Mouse (Mus musculus): Measurements from ENCODE around the gene Rnf5.
A peak's percentile ranks its signal among the peaks of the same experiment; 100 is the strongest.

Gene Rnf5

GRCm38 (mm10) chr17:34604061-34604508 lies 595 bp upstream of the Rnf5 start, which contains the start of gene Agpat1:
Agpat1 (plus strand) TSS chr17:34604262.
- peaks cover 6% of the 10 kb centered on the region; the same call in 1 of the 2 replicates for H3K36me3 ChIP-seq (ENCODE audit: control insufficient read depth, insufficient read depth, low read length, poor library complexity, severe bottlenecking)
- peak; percentile 99 for DNase-seq (ENCODE audit: low read depth, low spot score)
- H3K27me3 ChIP-seq (ENCODE audit: control insufficient read depth, insufficient read depth, low read length, poor library complexity, severe bottlenecking), result no peaks in the 10 kb centered on the region

DNA sequence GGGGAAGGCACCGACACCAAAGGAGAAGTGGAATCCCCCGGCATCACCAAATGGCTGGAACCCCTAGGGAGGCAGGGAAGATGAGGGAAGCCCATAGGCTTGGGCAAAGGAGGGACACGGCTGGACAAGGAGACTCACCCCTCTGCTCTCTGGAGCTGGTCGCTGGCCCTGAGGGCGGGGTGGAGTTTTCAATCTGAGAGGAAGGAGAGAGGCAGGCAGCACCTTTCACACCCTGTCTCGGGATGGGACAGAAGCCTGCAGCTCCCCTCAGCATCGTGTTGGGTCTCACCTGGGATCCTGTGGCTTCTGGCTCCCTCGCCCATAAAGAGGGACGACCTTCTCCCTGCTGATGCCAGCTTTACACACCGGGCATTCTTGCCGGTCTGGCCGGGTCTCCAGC lies 1.7 kb downstream of the Rnf5 start:
- H3K27me3 ChIP-seq (ENCODE audit: control insufficient read depth, insufficient read depth, low read length, poor library complexity, severe bottlenecking), result no peaks in the 10 kb centered on the region
- peaks cover 6% of the 10 kb centered on the region; the same call in 1 of the 2 replicates for H3K36me3 ChIP-seq (ENCODE audit: control insufficient read depth, insufficient read depth, low read length, poor library complexity, severe bottlenecking)
- DNase-seq (ENCODE audit: low read depth, low spot score), result no peak

GRCm38 (mm10) chr17:34599891-34600290 lies 3.6 kb downstream of the Rnf5 start:
- H3K36me3 ChIP-seq (ENCODE audit: control insufficient read depth, insufficient read depth, low read length, poor library complexity, severe bottlenecking), result peaks cover 9% of the 10 kb centered on the region; the same call in 1 of the 2 replicates
- no peaks in the 10 kb centered on the region for H3K27me3 ChIP-seq (ENCODE audit: control insufficient read depth, insufficient read depth, low read length, poor library complexity, severe bottlenecking)
- DNase-seq (ENCODE audit: low read depth, low spot score), result no peak

DNA sequence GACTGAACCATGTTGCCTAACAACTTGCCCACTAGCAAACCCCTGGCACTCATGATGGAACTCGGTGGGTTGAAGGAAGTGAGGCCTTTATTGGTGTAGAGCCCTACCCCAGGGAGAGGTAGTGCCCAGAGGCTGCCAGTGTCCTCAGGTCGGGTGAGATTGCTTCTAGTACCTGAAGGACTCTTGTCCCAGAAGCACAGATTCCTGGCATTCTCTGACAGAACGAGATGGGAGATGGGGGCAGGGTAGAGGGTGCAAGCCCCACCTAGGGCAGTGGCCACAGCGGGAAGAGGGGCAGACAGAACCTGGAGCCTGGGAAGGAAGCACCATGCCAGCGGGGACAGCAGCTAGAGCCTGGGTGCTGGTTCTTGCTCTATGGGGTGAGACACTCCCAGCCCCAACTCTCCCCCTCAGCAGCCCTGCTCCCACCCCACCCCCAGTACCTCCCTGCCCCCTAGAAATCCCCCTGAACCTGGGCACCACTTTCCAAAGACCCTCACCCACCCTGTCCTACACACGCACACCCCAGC lies 5.9 kb downstream of the Rnf5 start, which contains the start of gene Ager:
Gene Ager, plus strand, starts transcription at position 297 of the 530 bp plus-strand sequence.
- no peak for DNase-seq (ENCODE audit: low read depth, low spot score)
- H3K36me3 ChIP-seq (ENCODE audit: control insufficient read depth, insufficient read depth, low read length, poor library complexity, severe bottlenecking), result peaks cover 13% of the 10 kb centered on the region; the same call in 1 of the 2 replicates

DNA sequence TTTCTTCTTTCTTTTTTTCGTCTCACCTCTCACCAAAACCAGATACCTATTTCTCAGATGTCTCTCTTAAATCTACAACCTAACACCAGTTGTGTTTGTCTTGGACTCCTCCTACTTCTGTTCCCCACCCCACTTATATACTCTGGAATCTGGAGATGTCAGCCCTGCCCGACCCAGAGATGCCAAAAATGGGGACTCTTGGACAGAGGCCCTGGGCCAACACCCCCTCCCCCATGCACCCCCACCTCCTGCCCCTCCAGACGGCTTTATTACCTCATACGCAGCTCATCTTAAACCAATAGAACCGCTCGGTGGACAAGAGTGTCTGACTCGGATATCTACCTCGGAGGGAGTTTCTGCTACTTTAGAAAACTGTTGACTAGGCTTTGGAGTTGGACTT lies 7.4 kb downstream of the Rnf5 start:
- H3K27me3 ChIP-seq (ENCODE audit: control insufficient read depth, insufficient read depth, low read length, poor library complexity, severe bottlenecking), result 0 out of 2 replicates have a peak, but pooled peaks cover 2% of the 10 kb centered on the region
- DNase-seq (ENCODE audit: low read depth, low spot score), result no peak
- peaks cover 13% of the 10 kb centered on the region for H3K36me3 ChIP-seq (ENCODE audit: control insufficient read depth, insufficient read depth, low read length, poor library complexity, severe bottlenecking)

More for the DNA sequence above, 5.9 kb downstream of the Rnf5 start, which contains the start of gene Ager:
- H3K27me3 ChIP-seq (ENCODE audit: control insufficient read depth, insufficient read depth, low read length, poor library complexity, severe bottlenecking), result no peaks in the 10 kb centered on the region

GRCm38 (mm10) chr17:34593752-34594525 lies 9.6 kb downstream of the Rnf5 start:
- no peak for DNase-seq (ENCODE audit: low read depth, low spot score)
- peaks cover 8% of the 10 kb centered on the region for H3K36me3 ChIP-seq (ENCODE audit: control insufficient read depth, insufficient read depth, low read length, poor library complexity, severe bottlenecking)
- 0 out of 2 replicates have a peak, but pooled peaks cover 2% of the 10 kb centered on the region for H3K27me3 ChIP-seq (ENCODE audit: control insufficient read depth, insufficient read depth, low read length, poor library complexity, severe bottlenecking)

DNA sequence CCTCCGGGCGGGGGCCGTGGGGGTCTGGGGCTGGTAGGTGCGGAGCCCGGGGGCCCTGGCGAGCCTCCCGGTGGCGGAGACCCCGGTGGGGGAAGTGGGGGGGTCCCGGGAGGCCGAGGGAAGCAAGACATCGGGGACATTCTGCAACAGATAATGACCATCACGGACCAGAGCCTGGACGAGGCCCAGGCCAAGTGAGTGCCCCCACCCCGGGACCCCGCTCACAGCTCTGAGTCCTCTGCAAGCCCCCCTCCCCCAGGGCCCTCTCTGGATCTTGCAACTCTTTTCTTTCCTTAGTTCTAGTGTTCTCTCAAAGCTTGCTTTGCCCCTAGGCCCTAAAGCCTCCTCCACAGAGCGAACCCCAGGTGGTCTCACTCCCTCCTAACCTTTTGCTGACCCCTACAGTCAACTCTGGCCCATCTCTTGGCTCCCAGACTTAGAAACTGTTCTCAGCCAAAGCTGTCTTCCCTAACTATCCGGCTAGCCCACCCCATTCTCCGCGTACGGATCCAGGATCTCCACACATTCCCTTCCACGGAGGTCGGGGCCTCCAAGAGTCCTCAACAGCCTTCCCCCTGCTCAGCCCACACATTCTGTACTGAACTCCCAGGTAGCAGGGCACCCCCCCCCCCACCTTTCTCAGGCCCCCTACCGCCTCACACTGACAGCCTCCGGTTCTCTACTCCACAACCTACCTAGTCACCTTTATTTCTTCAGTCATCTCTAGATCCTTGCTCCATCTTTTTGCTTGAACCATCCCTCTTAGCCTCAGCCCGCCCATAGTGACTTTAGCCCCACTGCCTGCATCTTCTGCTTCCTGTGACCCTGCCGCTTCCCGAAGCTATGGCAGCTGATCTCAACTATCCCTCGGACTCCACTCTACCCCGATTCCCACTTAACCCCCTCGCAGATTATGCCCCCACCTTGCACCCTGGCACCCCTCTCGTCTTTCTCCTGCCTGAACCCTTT lies 10.6 kb downstream of the Rnf5 start:
- no peak for DNase-seq (ENCODE audit: low read depth, low spot score)

DNA sequence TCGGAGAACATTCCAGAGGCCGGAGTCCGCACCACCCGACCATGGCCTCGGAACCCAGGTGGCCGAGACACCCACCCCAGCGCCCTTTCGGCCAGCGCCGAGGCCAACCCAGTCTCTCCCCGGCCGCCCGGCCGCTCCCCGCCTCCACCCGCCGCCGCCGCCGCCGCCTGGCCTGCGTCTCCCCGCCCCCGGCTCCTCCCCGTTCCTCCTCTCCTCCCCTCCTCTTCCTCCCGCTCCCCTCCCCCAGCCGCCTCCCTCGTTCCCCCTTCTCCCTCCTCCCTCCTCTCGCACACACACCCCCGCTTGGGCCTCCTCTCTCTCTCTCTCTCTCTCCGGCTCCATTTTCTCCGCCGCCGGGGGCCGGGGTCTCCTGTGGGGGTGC lies 11.5 kb downstream of the Rnf5 start:
- Histone ChIP-seq H3K36me3 (ENCODE audit: control insufficient read depth, insufficient read depth, low read length, poor library complexity, severe bottlenecking) (peaks cover 8% of the 10 kb centered on the region), H3K27me3 (ENCODE audit: control insufficient read depth, insufficient read depth, low read length, poor library complexity, severe bottlenecking) (0 out of 2 replicates have a peak, but pooled peaks cover 2% of the 10 kb centered on the region)
- DNase-seq (ENCODE audit: low read depth, low spot score), result peak; percentile 85

More for the DNA sequence above, 10.6 kb downstream of the Rnf5 start:
- Histone ChIP-seq H3K27me3 (ENCODE audit: control insufficient read depth, insufficient read depth, low read length, poor library complexity, severe bottlenecking) (0 out of 2 replicates have a peak, but pooled peaks cover 2% of the 10 kb centered on the region), H3K36me3 (ENCODE audit: control insufficient read depth, insufficient read depth, low read length, poor library complexity, severe bottlenecking) (peaks cover 8% of the 10 kb centered on the region)

DNA sequence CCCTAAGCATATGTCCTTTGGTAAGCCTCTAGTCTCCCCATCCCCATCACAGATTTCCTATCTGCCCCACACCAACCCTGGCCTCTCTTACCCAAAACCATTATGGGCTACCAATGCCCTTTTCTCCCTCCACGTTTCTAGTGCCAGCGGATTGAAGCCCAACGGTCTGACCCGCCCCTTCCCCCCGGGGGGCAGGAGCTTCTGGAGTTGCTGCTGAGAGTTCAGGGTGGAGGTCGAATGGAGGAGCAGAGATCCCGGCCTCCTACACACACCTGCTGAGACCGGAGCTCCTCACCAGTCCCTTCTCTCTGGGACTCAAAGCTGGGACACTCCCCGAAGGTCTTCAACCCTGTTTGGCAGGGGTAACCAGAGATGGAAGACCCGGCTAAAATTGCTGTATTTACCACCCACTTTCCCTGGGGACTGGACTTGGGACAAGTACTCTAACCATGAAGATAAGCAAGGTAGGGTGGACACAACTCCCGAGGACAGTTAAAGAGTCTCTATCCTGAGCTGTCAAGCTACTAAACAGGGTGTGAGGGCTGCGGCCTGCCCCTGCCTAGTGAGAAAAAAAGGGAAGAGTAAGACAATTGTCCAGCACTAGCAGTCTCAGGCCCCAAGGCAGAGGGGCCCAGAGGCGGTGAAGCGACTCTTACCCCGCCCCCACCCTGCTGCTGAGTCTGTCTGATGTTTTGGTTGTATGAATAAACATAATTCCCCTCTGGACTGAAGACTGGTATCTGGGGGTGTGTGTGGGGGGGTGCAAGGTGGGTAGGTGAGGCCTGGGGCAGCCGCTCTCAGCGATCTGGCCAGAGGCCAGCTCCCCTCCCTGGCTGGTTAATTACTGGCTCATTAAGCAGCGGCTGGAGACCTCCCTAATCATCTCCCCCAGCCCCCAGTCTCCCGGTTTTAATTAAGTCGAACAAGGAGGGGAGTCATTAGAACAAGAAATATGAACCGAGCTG lies 12.2 kb downstream of the Rnf5 start, which contains the start of gene Pbx2:
Gene Pbx2, plus strand, starts transcription at position 238 of the 965 bp plus-strand sequence.
- peaks cover 8% of the 10 kb centered on the region for H3K36me3 ChIP-seq (ENCODE audit: control insufficient read depth, insufficient read depth, low read length, poor library complexity, severe bottlenecking)
- DNase-seq (ENCODE audit: low read depth, low spot score), result peak; percentile 39
- 0 out of 2 replicates have a peak, but pooled peaks cover 2% of the 10 kb centered on the region for H3K27me3 ChIP-seq (ENCODE audit: control insufficient read depth, insufficient read depth, low read length, poor library complexity, severe bottlenecking)

DNA sequence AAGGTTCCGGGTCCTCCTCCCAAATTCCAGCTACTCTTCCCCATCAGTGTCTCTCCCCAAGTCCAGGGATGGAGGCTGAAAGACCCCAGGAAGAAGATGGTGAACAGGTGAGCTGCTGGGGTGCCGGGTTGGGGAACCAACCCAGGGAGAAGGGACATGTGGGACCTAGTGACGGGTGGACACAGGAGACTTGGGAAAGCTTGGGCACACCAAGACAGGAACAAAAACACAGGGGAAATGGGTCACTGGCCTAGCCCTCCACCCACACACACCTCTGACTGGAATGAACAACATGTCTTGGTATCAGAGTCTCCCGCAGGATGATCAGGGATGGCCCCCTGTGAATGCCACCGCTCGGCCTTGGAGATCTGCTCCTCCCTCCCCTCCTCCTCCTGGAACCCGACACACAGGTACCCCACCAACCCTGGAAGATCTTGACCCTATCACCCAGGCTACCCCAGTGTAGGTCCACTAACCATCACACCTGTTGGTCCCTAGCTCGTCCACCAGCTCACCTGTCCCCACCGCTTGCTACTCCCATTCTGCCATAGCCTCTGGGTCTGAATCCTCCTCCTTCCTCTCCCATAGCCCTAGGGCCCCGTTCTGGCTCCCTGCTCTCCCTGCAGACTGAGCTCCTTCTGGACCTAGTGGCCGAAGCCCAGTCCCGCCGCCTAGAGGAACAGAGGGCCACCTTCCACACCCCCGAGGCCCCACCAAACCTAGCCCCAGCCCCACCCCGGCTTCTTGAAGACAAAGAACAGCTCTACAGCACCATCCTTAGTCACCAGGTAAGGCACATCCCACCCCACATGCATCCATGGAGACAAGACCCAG lies 13.1 kb downstream of the Rnf5 start:
- no peak for DNase-seq (ENCODE audit: low read depth, low spot score)
- H3K27me3 ChIP-seq (ENCODE audit: control insufficient read depth, insufficient read depth, low read length, poor library complexity, severe bottlenecking), result 0 out of 2 replicates have a peak, but pooled peaks cover 2% of the 10 kb centered on the region
- peaks cover 5% of the 10 kb centered on the region for H3K36me3 ChIP-seq (ENCODE audit: control insufficient read depth, insufficient read depth, low read length, poor library complexity, severe bottlenecking)

DNA sequence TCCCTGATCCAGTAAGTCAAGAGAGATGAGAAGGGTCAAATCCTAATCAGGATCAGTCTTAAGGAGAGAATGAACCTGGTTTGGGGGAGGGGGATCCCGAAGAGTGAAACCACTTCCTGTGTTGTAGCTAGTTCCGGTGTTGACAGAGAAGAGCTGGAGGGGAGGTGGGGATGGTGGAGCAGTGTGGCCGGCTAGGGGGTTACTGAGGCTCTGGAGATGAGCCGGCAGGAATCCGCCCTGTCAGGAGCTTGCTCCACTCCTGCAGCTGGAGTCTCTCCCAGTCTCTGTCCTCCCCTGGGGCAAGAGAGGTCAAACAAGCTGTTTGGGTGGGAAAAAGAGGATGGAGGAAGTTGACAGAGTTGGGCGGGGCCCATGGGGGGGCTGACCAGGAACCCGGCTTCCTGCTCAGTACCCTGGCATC lies 13.8 kb downstream of the Rnf5 start, which contains the start of gene Gpsm3:
Gene Gpsm3, plus strand, starts transcription at position 126 of the 421 bp plus-strand sequence.
- peaks cover 4% of the 10 kb centered on the region for H3K36me3 ChIP-seq (ENCODE audit: control insufficient read depth, insufficient read depth, low read length, poor library complexity, severe bottlenecking)
- peak; percentile 58 for DNase-seq (ENCODE audit: low read depth, low spot score)
- 0 out of 2 replicates have a peak, but pooled peaks cover 2% of the 10 kb centered on the region for H3K27me3 ChIP-seq (ENCODE audit: control insufficient read depth, insufficient read depth, low read length, poor library complexity, severe bottlenecking)

DNA sequence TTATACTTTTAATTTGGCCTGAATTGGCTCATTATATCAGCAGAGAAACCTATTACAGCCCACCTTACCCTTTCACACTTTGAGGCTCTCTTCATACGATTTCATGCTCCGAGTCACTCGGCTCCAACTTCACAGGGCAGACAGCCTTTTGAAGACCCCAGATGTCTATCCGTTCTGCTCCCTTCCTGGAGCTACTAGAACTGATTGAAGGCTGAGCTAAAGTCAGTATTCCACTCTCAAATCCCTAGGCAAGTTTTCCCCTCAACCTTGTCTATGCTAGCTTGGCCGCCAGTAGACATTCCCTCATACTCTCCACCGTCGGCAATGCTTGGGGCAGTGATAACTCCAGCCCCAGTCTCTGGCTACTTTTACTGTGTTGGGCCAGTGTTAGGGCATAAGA lies 14.3 kb downstream of the Rnf5 start:
- 0 out of 2 replicates have a peak, but pooled peaks cover 2% of the 10 kb centered on the region for H3K27me3 ChIP-seq (ENCODE audit: control insufficient read depth, insufficient read depth, low read length, poor library complexity, severe bottlenecking)
- DNase-seq (ENCODE audit: low read depth, low spot score), result no peak

More for the DNA sequence above, 14.3 kb downstream of the Rnf5 start:
- peaks cover 2% of the 10 kb centered on the region; the same call in 1 of the 2 replicates for H3K36me3 ChIP-seq (ENCODE audit: control insufficient read depth, insufficient read depth, low read length, poor library complexity, severe bottlenecking)

Measured in splenic B cell, adult 2 months (primary cell).